Mouse (Mus musculus) monocyte, adult 5-6 weeks (primary cell): ENCODE results near the gene Mbd3. TPM values are rescaled to one million over a fixed set of nuclear protein-coding genes. Genes with fewer than 3 reads are reported as not detected.

Source experiments
- ATAC-seq: fragments of 153-309, 156-312 bp; replicated peaks from 2 replicates; pipeline ENCODE4 v1.8.0; 2017; ENCODE audit warnings: mild to moderate bottlenecking; ENCODE audit not compliant: low TSS enrichment, insufficient number of reproducible peaks, severe bottlenecking, poor library complexity, low FRiP score
- total RNA-seq: library from RNA; stranded (forward); fragments of 200-1000, 200-491, 200-594 nt; gene quantifications from 3 replicates; pipeline ENCODE4 v1.2.3, GENCODE M21; 2017

Mbd3 gene
- total RNA-seq, 1 experiment from 2014 or later: 18.6 TPM

DNA sequence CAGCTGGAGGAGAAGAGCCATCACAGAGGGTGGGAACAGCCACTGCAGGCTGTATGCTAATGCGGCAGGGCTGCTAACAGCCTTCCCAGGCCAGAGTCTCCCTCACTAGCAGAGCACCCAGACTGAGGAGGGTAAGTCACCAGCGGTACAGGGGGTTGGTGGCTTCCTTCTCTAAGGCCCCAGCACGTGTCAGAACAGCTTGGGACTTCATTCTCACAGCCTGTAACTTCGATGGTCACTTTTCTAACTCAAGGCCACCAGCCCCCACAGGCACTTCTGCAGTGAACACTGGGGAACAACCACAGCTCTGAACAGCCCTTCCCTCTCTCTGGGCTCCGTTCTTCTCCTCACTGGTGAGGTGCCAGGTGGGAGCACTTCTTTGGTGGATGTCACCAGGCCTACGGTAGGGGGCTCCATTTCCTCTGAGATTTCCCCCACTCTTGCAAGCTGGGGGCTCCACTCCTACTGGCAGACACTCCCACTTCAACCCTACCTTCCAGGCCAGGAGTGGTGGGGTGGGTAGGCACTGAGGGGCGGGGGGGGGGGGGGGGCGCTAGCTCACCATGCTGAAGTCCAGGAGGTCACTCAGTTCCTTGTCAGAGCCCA lies 31.1 kb upstream of the Mbd3 start:
- no peak for ATAC-seq

DNA sequence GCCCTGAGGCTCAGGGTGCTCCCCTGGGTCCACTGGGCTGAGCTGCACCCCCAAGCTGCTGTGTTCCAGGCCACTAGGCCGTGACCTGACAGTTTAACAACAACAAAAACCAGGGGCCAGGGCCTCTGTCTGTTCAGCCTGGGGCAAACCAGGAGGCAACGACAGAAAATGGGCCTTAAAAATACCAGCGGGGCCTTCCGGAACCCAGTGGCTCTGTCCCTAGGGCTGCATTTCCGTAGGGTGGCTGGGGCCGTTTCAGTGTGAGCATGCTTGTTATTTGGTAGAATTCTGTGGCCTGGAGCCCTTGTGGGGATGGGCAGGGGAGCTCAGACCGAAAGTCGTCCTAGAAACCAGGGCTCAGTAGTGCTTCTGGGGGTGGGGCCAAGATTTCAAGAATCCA lies 30.4 kb upstream of the Mbd3 start:
- no peak for ATAC-seq

DNA sequence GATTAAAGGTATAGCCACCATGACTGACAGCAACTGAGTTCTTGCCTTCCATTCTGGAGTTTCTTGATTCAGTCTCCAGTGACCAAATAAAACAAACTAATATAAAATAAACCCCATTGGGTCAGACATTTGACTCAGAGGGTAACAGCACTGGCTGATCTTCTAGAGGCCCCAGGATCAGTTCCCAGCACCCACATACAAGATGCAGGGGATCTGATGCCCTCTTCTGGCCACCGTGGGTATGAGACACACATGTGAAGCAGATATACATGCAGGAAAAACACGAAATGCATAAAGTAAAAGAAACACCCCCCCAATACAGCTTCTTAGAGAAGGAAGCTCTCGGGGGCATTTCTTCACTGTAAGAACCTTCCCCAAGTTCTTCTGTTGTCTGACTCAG lies 25.7 kb upstream of the Mbd3 start:
- no peak for ATAC-seq

DNA sequence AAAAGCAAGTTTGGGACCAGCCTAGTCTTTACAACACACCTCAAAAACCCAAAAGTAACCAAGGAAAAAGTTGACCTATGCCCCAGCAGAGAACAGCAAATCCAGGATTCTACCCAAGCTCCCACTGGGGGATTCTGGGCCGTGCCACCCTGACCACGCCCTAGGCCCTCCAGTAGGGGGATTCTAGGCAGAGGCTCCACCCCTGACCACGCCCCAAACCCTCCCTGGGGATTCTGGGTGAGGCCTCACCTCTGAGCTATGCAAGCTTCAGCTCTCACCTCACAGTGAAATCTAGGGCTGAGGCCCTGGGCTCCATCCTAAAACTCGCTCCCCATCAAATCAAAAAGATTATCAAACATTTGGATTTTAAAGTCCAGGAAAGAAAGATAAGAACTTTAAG lies 24.2 kb upstream of the Mbd3 start:
- ATAC-seq: no peak

DNA sequence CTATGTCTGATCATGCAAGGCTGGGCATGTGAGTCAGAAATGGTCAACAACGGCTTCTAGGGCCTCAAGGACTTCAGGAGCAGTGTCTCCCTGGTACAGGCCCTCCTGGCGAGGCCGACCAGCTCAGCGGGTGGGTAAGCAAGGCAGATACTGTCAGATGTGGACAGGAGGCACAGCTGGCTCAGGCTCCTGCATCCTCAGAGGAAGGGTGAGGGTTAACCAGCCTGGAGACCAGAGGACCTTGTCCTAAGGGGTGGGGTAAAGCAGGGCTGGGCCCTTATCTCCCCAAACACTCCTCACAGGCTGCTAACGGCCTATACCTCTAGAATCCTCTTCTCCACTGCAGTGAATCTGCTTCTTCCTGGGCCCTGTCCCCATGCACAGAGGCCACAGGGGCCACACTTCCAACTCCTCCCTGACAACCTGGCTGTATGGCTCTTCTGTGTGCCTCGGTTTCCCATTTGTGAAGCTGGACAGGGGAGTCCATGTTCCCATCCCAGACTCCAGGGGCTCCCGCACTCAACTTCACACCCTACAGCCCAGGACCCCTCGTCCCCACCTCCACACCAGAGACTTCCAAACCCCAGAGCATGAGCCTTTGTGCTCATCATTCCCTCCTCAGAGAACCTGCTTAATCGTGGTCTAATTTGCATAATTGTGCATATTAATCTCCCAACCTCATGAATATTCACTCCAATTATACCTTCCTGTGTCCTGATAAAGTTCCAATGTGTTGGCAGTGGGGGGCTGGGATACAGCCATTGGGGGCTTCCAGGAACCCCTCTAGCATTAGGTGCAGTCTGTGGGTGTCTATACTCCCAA lies 22.5 kb upstream of the Mbd3 start:
- no peak for ATAC-seq

DNA sequence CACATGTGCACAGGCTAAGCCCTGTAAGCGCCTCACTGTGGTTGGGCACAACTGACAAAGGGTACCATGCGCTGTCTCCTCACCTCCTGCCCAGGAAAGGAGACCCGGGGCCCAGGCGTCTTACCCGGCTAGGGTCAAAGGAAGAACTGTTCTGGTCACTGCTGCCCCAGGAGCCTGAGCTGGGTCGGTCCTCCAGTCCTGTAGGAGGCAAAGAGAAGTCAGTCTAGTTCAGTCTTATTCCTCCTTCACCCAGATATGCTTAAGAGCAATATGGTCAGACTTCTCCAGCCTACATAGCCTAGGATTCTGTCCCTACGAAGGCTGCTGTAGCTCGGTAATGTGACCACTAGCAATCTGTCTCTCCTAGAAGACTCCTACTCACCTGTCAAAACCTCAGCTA lies 21.9 kb upstream of the Mbd3 start:
- no peak for ATAC-seq

DNA sequence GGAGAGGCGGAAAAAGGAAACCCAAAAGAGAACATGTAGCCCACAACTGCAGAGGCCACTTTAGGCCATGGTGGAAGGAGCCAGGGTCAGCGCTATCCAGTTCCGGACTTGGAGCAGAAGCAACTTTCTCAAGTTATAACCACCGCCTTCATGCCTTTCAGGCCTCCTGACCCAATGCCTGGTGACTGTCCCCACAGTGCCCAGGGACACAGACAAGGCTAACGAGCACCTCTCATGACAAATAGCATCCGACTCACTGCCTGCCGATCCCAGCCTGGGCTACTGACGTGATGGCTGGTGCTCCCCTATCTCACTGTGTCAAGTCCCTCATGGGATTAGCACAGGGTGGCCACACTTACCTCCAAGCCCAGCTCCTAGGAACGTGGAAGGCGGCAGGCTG lies 21.4 kb upstream of the Mbd3 start:
- no peak for ATAC-seq

DNA sequence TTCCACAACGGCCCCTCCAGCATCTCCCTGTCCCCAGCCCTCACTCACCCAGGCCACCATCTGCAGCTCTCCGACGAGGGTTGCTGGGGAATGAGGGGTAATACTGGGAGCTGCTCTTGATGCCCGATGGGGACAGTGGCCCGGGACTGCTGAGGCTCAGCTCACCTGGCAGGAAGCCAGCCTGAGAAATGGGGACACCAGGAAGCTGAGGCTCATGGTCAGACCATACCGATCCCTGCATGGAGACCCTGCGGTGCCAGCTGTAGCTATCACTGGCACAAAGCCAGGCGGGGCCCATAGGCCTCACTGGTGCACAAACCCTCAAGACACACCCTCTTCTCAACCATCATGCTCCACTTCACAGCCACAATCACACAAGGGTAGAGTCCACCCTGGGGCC lies 20.1 kb upstream of the Mbd3 start:
- ATAC-seq: no peak

DNA sequence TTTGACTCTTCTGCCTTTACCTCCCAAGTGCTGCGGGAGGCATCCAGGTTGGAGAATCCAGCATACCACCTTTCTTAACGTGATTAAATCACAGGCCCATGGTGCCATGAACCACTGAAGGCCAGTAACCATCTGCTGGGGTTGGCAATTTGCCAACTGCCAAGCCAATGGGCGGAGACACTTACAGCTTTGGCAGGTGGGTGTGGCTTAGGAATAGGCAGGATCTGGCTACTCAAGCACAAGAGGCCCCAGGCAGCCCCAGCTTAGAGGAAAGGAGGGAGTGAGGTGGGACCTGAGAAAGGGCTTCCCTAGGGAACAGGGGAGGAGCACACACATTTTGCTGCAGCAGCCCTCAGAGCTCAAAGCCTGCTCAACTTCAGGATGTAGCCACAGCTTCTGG lies 19.0 kb upstream of the Mbd3 start:
- no peak for ATAC-seq

DNA sequence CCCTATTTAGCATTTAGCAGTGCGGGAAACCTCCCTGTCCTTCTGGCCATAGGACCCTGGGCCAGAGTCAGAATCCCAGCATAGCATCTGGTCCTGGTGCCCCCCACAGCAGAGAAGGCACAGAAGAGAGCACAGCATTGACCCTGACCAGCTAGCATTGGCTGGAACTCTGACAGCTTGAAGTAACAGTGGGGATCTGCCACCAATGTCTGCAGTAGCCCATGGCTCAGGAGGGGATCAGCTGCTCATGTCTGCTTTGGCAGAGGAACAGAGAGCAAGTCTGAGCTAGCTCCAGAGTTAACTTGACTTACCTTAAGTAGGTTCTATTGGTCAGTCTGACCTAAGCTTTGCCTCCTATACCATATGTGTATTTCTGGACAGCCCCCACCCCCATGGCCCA lies 18.5 kb upstream of the Mbd3 start:
- no peak for ATAC-seq

DNA sequence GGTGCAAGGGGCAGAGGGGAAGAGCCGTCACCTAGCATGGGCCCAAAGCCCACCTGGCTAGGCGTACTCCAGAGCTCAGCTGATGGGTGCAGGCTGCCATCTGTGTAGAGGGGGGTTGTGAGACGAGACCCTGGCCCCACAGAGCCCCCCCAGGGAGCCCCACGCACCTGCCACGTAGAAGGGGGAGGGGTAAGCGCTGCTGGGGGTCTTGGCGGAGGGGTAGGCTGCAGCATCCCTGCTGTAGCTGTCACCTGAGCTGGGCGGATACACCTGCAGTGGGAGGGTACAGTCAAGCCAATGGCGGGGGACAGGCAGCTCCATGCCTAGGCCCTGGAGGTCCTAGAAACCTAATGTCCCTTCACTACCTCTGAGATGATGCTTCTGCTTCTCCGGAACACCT lies 18.0 kb upstream of the Mbd3 start:
- ATAC-seq: no peak

DNA sequence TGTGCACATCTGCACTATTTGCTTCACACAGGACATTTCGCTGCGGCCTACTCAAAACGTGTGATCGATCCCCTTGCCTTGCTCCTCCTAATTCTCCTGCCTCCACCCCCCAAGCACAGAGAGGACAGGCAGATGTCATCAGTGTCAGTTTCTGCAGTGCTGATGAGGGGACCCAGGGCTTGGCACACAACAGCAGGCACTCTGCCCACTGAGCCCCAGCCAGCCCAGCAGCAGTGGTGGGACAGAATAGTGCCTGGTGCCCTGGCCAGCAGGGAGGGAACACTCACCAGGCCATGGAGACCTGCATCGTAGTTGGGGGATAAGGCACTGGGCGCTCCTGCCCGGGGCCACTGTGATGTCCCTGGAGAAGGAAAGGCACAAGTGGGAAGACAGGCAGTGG lies 16.2 kb upstream of the Mbd3 start:
- ATAC-seq: no peak

DNA sequence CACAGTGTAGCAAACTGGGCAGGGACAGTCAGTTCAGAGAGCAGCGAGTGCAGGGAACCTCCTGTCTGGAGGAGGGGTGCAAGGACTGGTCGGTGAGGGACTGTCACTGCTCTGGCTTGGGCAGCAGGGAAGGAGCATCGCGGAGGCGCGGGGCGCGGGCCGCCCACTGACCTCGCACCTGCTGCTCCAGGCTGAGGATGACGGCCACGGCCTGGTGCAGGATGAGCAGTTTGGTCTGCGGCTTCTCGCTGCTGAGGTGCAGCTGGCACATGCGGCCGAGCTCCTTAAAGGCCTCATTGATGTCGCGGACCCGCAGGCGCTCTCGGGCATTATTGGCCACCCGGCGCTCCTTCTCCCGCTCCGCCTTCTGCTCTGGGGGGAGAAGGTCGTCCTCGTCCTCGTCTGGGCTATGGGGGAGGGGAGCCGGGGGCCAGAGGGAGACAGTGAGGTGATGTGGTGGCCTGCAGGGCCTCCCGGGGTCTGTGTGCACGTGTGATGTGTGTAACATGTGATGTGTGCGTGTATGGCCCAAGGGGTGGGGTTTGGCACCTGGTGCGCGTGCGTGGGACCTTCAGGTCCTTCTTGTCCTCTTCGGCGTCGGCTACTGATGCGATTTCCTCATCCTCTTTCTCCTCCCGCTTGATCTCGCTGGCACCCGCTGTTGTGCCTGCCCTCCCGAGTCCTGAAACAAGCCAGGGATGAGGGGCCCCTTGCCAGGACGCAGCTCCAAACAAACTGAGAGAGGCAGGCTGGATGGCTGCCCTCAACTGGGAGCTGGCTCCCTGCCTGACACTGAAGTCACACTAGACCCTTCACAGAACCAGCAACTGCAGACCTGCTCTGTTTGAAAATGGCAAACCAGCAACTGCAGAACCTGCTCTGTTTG lies 13.5 kb upstream of the Mbd3 start:
- no peak for ATAC-seq

DNA sequence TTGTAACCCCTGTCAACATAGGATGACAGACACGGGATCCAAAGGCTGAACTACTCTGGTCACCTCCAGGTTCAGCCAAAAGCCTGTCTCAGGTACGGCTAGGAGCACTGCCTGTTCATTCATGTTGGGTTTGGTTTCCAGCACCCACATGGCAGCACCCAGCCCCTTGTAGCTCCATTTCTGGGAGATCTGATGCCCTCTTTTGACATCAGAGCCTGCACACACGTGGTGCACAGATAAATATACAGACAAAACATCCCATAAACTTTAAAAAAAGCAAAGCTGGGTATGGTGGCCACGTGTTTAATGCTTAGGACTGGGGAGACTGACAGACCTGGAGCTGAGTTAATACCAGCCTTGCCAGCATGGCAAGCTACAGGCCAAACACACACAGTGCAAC lies 8.6 kb upstream of the Mbd3 start:
- ATAC-seq: no peak

DNA sequence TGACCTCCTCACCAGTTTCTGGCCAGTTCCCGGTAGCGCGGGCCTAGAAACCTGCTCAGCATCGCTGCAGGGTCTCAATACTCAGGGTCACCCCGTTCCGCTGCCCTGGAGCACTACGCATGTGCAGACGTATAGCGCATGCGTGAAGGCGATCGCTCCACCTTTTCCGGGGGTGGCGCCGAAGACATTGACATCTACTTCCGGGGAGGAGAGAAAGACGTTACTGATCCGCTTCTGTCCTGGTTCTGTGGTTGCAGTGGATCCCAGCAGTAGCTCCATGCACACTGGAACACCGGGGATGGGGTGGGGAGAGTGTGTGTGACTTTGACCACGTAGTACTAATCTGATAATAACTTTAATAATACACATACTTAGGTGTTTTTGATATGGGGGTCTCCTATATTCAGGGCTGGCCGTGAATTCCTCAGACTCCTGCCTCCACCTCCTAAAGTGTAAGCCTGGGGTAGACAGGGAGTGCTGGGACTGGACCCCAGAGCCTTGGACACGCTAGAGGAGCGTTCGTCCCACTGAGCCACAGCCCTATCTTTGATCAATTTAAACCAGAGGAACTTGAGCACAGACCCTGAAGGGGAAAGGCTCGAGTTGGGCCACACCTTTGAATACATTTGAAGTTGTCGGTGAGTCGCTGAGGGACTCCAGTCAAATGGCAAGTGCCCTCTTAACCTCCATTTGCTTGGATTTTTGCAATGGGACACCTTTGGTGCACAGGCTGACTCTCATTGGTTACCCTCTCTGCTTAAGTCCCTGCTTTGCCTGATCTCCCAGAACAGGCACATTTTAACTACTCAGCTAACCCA lies 7.5 kb upstream of the Mbd3 start, which contains the start of gene Uqcr11:
TSS of gene Uqcr11 (minus strand) at position 147 of the 818 bp plus-strand sequence.
- peak; percentile 86 for ATAC-seq

DNA sequence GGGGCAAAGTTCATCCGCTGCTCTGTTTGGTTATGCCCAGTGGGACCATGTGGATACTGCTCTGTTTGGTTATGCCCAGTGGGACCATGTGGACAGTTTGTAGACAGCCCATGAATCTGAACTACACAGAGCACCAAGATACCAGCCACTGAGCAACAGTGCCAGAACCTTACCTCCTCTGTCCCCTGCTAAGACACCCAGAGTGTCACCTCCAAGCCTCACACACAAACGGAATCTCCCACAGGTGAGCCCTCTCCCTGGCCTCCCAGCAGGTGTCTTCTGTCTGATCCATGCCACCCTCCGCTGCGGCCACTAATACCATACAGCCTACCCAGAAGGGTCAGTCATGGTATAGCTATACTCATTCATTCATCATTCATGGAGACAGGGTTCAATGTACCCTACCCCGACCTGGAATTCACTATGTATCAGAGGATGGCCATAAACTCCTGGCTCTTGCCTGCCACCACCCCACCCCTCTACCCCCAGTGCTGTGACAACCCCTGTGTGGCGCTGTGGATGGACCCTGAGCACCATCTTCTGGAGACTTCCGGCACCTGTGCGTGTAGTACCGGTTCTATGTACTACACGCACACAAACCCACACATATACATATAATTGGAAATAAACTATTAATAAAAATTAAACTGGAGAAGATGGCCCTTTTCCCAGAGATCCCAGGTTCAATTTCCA lies 6.3 kb upstream of the Mbd3 start:
- ATAC-seq: no peak

DNA sequence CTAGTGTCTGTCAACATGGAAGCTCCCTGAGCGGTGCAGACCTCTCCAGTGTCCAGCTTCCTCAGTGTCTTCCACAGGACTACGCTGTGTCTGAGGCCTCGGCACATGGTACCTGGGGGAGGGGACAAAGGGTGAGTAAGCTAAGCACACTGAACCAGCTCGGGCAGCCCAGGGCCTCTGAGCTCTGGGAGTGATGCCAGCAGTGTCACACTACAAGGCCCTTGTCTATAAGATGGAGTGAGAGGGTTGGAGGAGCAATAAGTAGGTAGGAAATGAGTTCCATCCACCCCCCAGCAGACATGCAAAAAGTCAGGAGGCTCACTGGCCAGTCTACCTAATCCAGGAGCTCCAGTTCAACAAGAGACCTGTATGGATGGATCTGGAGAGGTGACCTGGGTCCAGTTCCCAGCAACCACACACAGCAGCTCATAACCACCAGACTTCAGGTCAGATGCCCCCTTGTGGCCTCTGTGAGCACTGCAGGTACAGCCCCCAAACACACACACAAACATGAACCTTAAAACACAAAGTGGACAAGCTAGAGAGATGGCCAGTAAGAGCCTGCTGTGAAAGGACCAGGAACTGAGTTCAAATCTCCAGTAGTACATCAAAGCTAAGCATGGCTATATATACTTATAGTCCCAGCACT lies 3.8 kb upstream of the Mbd3 start:
- no peak for ATAC-seq

DNA sequence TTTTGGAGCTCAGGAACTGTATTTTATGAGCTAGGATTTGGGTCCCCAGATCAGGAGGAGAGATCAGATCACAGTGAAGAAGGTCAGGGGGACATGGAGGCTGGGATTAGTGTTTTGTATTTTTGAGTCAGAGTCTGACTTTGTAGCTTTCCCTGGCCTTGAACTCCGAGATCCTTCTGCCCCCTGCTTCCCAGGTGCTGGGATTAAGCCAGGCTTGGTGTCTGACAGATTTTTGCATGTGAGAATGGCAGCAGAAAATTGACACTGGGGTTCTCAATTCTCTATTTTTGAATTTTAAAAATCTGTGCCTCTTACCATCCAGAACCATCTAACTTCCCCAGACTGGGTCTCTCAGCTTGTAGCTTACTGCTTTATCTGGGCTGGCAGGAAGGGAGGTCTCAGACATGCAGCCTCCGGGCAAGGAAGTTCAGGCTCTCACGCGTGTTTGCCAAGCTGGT lies 1.4 kb upstream of the Mbd3 start:
- no peak for ATAC-seq
